Mouse (Mus musculus) gonadal fat pad, adult 2 months (tissue): ENCODE measurements around the gene Actr8. TPM values are rescaled to one million over a fixed set of nuclear protein-coding genes. Genes with fewer than 3 reads are reported as not detected.
A peak's percentile ranks its signal among the peaks of the same experiment; 100 is the strongest.

ENCODE experiments used
- DNase-seq: peaks from one replicate; pipeline ENCODE4 v3.0.0-alpha.2; 2012; ENCODE audit warnings: low read depth
- polyA plus RNA-seq: library from polyadenylated mRNA; depleted of rRNA; stranded (reverse); fragments of >200 nt; gene quantifications from 2 replicates; pipeline ENCODE4 v1.2.3, GENCODE M21; 2012

Actr8 gene
- polyA plus RNA-seq, 1 experiment, result 22.9 TPM

- peak; percentile 99 for DNase-seq
These were observed 18.0 kb downstream of the Actr8 start for GRCm38 (mm10) chr14:29996000-29996751.

GRCm38 (mm10) chr14:29997345-29997744 lies 19.2 kb downstream of the Actr8 start:
- DNase-seq, result no peak

- no peak for DNase-seq
These were observed 20.8 kb downstream of the Actr8 start for GRCm38 (mm10) chr14:29998747-29999474.

GRCm38 (mm10) chr14:29999475-29999811 lies 21.3 kb downstream of the Actr8 start:
- DNase-seq, result no peak

- no peak for DNase-seq
These were observed 30.8 kb downstream of the Actr8 start, which contains the start of the genes Il17rb and Chdh for GRCm38 (mm10) chr14:30008733-30009575. Il17rb (minus strand) TSS chr14:30008896. Chdh (plus strand) TSS chr14:30009023.

- peak; percentile 90 for DNase-seq
These were observed 31.9 kb downstream of the Actr8 start for GRCm38 (mm10) chr14:30009864-30010560.

- no peak for DNase-seq
These were observed 33.9 kb downstream of the Actr8 start for GRCm38 (mm10) chr14:30011886-30012560.

GRCm38 (mm10) chr14:30014487-30014886 lies 36.4 kb downstream of the Actr8 start:
- no peak for DNase-seq

- no peak for DNase-seq
These were observed 36.9 kb downstream of the Actr8 start for GRCm38 (mm10) chr14:30015008-30015407.

GRCm38 (mm10) chr14:30016666-30017065 lies 38.5 kb downstream of the Actr8 start:
- DNase-seq, result no peak

GRCm38 (mm10) chr14:30017794-30018462 lies 39.8 kb downstream of the Actr8 start:
- no peak for DNase-seq

- DNase-seq, result no peak
These were observed 40.3 kb downstream of the Actr8 start for GRCm38 (mm10) chr14:30018463-30018801.

- no peak for DNase-seq
These were observed 40.7 kb downstream of the Actr8 start for GRCm38 (mm10) chr14:30018846-30019245.

- DNase-seq, result no peak
These were observed 41.2 kb downstream of the Actr8 start for GRCm38 (mm10) chr14:30019375-30019774.

GRCm38 (mm10) chr14:30019792-30020575 lies 41.8 kb downstream of the Actr8 start:
- no peak for DNase-seq

- no peak for DNase-seq
These were observed 44.3 kb downstream of the Actr8 start for GRCm38 (mm10) chr14:30022471-30022870.

GRCm38 (mm10) chr14:30024387-30024786 lies 46.2 kb downstream of the Actr8 start:
- DNase-seq, result no peak

- no peak for DNase-seq
These were observed 49.2 kb downstream of the Actr8 start for GRCm38 (mm10) chr14:30027378-30027777.

- no peak for DNase-seq
These were observed 55.3 kb downstream of the Actr8 start for GRCm38 (mm10) chr14:30033405-30033804.

GRCm38 (mm10) chr14:30038431-30038830 lies 60.3 kb downstream of the Actr8 start:
- DNase-seq, result no peak
